Mouse (Mus musculus) layer of hippocampus, adult 18-20 months (tissue): ENCODE data around the gene Plekhg4. TPM values are rescaled to one million over a fixed set of nuclear protein-coding genes. Genes with fewer than 3 reads are reported as not detected.

Experiments
- DNase-seq, 2 experiments: peaks; one replicate each; pipeline ENCODE4 v3.0.0; 2022; ENCODE audit warnings: low spot score in 2 of 2
- total RNA-seq, 2 experiments: library from RNA; stranded (reverse); gene quantifications; 2 replicates each; pipeline ENCODE4 v1.2.3; 2021

Gene Plekhg4
- total RNA-seq, 2 experiments from 2014 or later, result 0.84 to 1.3 TPM

DNA sequence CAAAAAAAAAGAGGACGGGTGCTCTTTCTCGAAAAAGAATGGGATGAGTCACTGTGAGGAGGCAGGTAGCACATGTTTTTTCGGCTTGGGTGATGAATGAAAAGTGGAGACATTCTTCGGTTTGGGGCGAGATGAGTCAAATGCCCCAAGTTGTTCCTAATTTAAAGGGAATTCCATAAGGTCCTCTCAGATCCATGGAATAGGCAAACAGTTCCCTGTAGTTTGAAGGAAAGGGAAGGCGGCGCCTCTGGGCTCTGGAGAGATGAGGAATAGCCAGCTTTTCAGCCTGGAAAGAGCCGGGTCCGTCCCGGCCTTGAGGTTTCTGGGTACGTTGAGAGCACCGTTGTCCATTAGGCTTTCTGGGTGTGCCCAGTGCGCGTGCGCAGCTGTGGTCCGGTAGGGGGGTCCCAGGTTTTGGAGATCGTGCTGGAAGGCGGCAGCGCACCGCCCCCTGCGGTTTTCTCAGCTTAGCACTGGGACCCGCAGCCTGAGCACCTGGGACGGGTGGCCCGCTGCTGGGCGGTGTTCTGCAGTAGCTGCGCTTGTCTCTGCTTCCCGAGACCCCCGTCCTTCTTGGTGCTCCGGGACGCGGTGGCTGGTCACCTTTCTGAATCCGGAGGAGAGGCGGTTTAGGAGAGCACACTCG, 24.5 kb upstream of the Plekhg4 start, which contains the start of gene Slc9a5:
TSS of gene Slc9a5 (plus strand) at position 394 of the 646 bp plus-strand sequence.
- peak in 1 of 2 experiments; percentile 31 for DNase-seq

DNA sequence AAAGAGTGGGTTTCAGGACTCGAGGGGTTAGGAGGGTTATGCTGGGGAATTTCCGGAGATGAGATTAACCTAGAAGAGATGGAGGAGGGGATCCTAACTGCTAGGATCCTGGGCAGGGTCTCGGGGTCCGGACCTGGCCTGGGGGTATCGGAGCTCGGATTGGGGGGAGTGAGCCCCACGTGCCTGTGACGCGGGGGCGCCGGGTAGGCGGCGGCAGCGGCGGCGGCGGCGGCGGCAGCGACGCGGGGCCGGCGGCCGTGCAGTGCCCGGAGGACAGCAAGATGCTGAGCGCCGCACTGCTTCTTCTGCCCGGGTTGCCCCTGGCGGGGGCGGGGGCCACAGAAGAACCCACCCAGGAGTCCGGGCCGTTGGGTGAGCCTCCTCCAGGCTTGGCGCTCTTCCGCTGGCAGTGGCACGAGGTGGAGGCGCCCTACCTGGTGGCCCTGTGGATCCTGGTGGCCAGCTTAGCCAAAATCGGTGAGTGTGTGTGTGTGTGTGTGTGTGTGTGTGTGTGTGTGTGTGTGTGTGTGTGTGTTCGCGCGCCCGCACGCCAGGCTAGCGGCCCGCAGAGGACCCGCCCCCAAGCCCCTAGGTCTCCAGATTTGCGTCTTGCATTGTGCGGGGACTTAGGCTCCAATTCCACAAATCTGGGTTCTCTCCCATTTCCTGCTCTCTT, 23.8 kb upstream of the Plekhg4 start:
- DNase-seq, result no peak

DNA sequence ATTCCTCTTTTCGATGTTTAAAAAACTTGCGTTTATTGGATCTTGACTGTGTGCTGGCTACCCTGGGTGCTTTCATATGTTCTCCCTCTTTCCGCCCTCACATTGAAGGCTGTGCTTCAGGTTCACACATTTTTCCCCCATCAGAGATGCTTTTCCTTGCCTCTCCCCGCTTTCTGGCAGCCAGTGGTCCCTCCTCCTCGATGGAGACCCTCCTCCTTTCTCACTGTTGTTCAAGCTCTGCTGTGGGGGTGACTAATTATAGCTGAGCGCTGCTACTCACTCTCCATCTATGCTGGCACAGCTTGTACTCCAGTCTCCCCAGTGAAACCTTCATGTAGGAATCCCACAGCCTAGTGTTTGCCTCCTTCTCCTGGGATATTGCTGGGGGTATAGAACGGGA, 22.9 kb upstream of the Plekhg4 start:
- DNase-seq, result no peak

DNA sequence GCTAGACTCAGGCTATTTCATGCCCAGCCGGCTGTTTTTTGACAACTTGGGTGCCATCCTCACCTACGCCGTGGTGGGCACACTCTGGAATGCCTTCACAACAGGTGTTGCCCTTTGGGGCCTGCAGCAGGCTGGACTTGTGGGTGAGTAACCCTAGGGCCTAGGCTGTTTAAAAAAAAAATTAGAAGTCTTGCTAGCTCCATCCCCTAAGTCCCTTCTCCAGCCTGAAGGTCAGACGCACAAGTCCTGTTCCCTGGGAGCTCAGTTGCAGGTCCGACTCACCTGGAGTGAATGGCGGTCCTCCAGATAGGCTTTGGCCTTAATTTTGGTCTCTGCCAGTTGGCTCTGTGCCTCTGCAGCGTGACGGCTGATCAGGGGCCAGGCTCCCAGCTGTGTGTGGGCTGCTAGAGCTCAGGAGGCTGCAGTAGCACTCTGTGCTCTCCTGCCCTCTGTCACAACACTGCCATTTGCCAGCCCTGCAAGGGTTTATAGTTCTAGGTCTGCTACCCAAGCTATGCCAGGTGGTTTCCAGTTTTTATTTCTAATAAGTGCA, 19.4 kb upstream of the Plekhg4 start:
- no peak for DNase-seq

DNA sequence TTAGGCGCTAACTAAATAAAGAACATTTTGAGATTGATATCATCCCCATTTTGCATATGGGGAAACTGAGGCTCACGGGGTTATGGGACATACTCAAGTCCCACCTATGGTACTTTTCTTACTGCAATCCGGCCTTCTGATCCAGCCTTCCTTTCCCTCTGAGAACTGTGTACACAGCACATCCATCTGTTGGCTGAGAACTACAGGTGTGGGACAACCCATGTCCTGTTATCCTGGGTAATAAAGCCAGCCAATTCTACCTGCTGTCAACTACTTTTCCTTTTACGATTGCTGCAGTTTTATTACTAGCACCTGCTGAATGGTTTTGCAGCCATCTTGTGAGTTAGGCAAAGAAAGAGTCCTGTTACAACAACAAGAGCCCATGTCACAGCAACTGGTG, 18.5 kb upstream of the Plekhg4 start:
- DNase-seq, result no peak

DNA sequence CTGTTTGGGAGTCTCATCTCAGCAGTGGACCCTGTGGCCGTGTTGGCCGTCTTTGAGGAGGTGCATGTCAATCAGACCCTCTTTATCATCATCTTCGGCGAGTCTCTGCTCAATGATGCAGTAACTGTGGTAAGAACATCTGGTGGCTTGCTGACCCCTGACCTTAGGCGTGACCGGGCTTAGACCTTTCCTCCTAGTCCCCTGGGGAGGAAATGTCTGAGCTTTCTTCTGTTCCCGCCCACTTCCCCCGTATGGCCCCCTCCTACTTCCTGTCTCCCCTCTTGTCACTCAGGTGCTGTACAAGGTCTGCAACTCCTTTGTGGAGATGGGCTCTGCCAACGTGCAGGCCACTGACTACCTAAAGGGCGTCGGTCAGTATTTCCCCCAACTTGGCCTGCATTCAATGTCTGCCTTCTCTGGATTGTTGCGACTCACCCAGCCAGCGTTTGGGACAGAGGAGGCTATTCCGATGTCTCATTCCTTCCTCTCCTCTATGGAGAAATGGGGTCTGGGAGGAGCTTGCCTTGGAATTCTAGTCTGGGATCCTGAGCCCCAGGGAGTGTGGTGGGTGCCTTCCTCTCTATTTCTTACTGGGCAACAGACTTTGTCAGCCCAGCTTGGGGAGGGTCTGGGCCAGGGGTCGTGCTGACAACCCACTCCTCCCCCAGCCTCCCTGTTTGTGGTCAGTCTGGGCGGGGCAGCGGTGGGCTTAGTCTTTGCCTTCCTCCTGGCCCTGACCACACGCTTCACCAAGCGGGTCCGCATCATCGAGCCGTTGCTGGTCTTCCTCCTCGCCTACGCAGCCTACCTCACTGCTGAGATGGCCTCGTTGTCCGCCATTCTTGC, 17.7 kb upstream of the Plekhg4 start:
- DNase-seq, result no peak

DNA sequence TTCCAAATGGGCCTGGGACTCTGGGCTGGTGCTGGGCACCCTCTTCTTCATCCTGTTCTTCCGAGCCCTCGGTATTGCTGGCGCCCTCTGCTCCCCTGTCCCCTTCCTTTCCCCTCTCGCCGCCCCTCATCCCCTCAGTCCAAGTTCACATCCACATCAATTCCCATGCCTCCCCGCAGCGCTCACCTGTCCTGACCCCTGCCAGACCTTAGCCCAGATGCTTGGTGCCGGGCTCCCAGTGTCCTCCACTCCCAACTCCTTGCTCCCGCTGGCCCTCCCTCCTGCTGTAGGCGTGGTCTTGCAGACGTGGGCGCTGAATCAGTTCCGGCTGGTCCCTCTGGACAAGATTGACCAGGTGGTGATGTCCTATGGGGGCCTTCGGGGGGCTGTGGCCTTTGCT, 16.4 kb upstream of the Plekhg4 start:
- no peak for DNase-seq

DNA sequence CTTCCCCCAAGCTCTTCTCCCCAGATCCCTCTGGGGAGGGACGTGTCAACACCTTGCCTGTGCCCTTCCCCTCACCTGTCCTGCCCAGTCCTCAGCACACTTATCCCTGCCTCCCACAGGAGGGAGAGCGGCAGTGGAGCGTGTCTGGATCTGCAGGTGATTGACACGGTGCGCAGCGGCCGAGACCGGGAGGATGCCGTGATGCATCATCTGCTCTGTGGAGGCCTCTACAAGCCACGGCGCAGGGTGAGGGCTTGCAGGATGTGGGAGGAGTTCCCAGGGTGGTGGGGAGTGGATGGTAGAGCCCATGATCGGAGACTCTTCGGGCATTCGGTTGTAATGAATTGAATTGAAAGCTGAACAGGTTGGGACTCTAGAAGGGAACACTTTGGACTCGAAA, 13.9 kb upstream of the Plekhg4 start:
- no peak for DNase-seq

DNA sequence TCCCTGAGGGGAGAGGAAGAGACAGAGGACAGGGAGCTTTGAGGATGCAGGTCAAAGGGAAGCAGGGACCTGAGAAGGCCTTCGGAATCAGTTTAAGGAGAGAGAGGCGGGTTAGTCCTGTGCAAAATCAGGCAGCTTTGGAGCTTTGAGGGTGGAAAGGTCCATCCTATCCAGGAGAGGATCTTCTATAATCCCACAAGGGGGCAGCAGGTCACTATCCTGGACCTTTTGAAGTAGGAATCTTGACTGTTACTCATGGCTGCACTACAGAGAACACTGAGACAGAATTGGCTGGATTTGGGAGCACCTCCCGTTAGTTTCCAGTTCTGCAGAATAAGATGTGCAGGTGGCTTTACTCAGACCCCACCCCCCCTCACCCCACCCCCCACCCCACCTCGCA, 13.4 kb upstream of the Plekhg4 start:
- DNase-seq, result no peak

DNA sequence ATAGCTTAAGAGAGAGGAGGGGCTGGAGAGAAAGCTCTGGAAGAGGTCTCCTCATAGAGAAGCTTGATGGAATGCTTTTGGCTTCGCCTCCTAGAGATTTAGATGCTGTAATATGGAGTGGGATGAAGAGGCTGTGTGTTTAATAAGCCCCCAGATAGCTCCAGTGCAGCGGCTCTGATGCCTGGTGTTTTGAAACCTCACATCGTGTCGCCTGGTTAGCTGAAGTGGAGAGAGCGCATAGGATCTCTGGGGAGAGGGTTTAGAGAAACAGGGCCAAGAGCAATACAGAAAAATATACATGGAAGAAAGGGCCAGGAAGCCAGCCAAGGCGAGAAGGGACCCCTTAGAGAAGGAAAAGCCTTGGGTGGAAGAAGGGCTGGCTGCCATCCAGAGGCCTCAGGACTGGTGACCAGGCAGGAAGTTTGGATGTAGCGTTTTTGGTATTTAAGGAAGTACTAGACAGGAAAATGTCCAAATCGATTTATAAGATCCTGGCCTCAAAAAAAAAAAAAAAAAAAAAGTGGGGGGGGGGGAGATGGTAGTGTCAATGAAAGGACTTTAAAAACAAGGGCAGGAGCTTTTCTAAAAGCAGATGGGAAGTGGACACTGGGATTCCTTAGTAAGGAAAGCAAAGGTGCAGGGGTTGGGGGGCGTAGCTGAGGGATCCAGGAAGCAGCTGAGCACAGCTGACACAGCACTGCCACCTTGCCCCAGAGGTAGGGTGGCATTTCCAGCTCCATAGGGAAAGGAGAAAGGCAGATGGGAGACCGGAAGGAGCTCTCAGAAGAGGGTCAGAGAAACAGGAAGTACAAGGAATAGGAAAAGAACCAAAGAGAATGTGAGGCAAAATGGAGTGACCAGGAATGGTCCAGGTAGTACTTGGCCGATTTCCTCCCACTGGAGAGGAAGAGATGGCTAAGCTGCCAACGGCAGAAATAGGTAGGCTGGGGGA, 11.0 kb upstream of the Plekhg4 start:
- DNase-seq, result no peak

DNA sequence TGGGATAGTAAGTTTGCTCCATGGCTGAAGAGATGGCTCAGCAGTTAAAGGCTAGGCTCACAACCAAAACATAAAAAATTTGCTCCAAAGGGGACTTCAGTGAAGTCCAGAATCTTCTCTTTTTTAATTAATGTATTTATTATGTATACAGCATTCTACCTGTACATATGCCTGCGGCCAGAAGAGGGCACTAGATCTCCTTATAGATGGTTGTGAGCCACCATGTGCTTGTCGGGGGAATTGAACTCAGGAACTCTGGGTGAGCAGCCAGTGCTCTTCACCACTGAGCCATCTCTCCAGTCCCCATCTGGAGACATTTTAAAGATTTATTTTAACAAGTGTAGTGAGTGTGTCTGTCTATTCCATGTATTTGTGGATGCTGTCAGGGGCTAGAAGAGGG, 6.0 kb upstream of the Plekhg4 start:
- no peak for DNase-seq

DNA sequence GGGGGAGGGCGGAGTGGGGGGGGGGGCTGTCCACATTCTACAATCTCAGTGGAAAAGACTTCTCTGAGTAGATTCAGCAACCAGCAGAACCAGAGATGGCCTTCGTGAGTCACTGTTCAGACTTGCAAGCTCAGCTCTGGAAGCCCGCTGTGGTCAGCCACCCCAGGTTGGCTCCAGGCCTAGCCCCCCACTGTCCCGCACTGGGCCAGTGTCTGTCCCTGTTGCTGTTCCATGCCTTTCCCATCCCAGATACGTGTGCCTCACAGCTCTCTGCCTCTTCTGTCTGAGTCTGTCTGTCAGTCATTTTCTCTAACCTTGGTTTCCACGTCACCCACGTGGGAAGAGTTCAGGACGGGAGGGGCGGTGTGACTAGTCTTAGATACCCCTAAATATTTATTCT, 601 bp upstream of the Plekhg4 start:
- no peak for DNase-seq

DNA sequence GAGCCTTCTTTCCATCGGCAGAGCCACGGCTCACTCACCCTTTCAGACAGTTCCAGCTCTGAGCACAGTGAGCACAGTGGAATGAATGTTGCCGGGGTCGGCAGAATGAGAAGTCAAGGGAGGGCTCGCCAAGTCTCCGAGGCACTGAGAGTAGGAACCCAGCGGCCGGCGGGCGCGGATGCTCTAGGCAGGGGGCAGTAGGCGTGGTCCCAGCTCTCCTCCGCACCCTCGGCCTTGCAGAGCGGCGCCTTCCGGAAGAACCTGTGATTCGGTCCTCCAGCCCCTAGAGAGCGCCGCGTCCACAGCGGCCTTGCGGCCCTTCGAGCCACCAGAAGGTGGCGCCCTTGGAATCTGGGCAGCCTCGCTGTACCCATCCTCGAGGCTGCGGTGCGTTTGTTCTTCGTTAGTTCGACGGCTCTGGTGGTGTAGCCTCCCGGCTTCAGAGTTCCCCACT, 1.5 kb downstream of the Plekhg4 start:
- no peak for DNase-seq

DNA sequence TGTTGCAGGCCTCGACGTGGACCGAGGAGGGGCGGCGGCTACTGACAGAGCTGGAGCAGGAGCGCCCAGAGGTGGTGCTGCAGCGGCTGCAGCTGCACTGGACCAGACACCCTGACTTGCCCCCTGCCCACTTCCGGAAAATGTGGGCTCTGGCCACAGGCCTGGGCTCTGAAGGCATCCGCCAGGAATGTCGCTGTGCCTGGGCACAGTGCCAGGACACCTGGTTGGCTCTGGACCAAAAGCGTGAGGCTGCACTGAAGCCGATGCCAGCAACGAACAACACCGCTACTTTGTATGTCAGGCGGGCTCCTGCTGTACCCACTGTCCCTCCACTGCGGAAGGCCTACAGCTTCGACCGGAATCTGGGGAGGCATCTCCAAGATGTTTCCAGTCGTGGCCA, 5.6 kb downstream of the Plekhg4 start:
- DNase-seq, result no peak

DNA sequence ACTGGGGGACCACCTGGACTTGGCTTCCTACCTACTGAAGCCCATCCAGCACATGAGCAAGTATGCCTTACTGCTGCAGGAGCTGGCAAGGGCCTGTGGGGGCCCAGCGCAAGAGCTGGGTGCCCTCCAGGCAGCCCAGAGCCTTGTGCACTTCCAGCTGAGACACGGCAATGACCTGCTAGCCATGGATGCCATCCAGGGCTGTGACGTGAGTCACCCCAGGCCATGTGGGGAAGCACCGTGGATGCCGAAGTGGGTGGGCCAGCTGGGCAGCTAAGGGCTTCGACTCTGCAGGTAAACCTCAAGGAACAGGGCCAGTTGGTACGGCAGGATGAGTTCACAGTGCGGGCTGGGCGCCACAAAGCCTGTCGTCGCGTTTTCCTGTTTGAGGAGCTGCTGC, 7.2 kb downstream of the Plekhg4 start:
- no peak for DNase-seq

DNA sequence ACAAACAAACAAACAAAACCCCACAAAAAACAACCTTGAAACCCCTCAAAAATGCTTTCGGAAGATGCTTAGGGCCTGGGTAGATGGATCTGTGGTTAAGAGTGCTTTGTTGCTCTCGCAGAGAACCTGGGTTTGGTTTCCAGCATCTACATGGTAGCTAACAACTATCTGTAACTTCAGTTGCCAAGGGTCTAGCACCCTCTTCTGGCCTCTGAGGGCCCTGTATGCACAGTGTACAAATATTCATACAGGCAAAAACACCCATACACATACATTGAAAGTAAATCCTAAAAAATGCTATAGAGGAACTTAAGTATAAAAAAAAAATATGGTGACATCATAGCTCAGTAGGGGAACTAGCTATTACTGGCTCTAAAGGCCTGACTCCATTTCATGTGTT, 11.0 kb downstream of the Plekhg4 start:
- no peak for DNase-seq

DNA sequence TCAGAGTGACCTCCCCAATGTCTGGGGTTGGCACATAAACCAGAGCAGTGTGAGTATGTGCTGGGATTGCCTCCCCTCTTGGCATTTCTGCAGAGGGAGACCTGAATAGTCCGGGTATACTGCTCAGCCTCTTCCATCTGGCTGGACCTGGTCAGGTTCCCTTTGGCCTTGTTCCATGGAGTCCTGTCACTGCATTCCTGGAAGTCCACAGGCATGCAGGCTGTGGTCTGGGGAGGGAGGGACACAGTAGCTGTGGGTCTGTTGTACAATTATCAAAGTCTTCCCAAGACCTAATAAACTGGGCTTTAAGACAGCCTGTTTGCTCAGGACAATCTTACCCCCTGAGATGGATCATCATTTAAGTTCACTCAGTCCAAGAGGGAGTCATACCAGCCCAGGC, 14.1 kb downstream of the Plekhg4 start:
- DNase-seq, result no peak

DNA sequence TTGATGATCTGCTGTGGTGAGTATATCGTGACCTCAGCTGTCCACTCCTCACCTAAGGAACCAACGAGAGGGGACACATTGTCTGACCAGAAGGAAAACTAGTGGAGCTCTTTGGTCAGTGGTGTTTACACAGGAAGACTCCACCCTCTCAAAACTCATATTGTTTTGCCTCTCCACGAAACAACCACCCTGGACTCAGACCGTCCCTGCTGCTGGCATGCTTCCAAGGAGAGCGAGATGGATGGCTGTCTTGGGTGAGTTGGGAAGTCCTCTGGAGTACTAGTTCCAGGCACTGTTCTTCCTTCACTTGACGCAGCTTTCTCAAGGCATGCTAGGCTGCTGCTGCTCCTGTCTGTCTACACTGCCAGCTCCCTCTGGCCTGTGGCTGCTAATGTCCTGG, 16.0 kb downstream of the Plekhg4 start:
- DNase-seq, result no peak

DNA sequence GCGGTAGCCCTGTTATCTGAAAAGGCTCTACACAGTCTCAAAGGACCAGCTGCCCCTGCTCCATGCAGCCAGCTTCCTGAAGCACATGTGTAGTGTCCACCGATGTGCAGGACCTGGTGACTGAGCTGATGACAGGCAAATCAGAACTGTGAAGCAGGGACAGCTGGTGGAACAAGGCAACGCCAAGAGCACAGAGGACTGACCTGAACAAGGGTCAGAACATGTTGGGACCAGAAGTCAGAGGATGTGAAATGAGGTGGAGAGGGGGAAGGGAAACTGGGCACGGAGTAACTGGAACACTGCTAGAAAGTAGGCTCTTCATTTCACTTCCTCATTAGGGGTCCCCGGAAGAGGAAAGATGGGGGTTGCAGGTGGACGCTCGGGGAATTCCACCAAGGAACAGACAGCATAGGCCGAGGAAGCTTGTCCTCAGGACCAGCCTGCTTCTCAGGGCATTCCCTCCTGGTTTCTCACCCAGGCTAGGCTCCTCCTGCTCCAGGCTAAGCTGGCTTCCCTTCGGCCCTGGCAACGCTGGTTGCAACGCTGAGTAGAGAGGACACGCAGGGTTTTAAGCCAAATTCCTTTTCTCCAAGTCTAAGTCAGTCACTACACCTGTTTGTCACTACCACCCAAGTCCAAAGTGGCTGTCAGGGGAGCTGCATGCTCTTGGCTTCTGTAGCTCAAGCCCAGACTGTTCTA, 20.2 kb downstream of the Plekhg4 start:
- DNase-seq, result no peak

DNA sequence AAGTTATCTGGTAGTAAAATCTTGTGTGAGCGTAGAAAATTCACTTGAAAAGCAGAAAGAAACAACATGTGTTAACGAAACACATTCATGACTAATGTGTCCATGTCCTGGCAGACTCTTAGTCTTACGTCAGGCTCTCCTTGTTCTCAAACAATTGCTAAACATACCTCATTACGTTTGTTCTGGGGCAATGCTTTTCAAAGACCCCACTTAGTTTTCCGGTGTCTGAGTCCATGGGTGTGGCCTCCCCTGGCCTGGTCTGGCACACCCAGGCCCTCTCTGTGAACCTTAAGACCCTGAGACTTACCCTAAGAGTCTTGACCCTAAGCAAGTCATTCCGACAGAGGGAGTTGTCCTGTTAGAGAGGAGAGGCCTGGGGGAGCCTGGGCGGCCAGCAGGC, 20.8 kb downstream of the Plekhg4 start:
- DNase-seq, result no peak
